Mouse (Mus musculus) heart, adult 2 months (tissue): ENCODE measurements at regions not wholly inside any gene's neighbourhood (a gene's known extent, or its start where the extent isn't known, plus 50 kb on each side); places are given as distances from the start of the nearest gene placed in this dataset.

Experiments used
- DNase-seq, 2 experiments: peaks; one replicate each; pipeline ENCODE4 v3.0.0; 2021
- H3K27ac ChIP-seq: fragments of 200-600 bp; 2 replicates; pipeline ENCODE4 v1.8.1; 2022
- H3K27me3 ChIP-seq: fragments of 200-500 bp; 2 replicates; pipeline ENCODE4 v1.6.1; 2012; ENCODE audit warnings: mild to moderate bottlenecking, low read length, inconsistent platforms, mixed read lengths; ENCODE audit not compliant: control insufficient read depth, insufficient read depth
- H3K36me3 ChIP-seq: fragments of 200-500 bp; 2 replicates; pipeline ENCODE4 v1.6.1; 2012; ENCODE audit warnings: low read length, inconsistent platforms; ENCODE audit not compliant: control insufficient read depth, insufficient read depth
- H3K4me1 ChIP-seq: fragments of 200-500 bp; 2 replicates; pipeline ENCODE4 v1.6.1; 2011; ENCODE audit warnings: low read length; ENCODE audit not compliant: control insufficient read depth, insufficient read depth
- H3K4me3 ChIP-seq: fragments of 200-600 bp; 2 replicates; pipeline ENCODE4 v1.8.1; 2022
- H3K79me2 ChIP-seq: fragments of 200-500 bp; replicated peaks from 2 replicates; pipeline ENCODE4 v1.6.1; 2012; ENCODE audit warnings: mild to moderate bottlenecking, inconsistent platforms, low read length, moderate library complexity, mixed read lengths; ENCODE audit not compliant: control insufficient read depth, insufficient read depth
- H3K9ac ChIP-seq: fragments of 200-500 bp; 2 replicates; pipeline ENCODE4 v1.6.1; 2012; ENCODE audit warnings: low read depth, mild to moderate bottlenecking, control low read depth, inconsistent platforms, low read length, mixed read lengths
- CTCF ChIP-seq: fragments of 200-600 bp; IDR thresholded peaks from 2 replicates; pipeline ENCODE4 v1.8.1; 2022; ENCODE audit warnings: antibody characterized with exemption, mild to moderate bottlenecking, moderate library complexity
- EP300 ChIP-seq: fragments of 200-500 bp; IDR thresholded peaks from 2 replicates; pipeline ENCODE4 v1.6.1; 2011; ENCODE audit warnings: low read depth, low read length, control low read depth; ENCODE audit not compliant: insufficient read depth
- POLR2A ChIP-seq: fragments of 200-500 bp; IDR thresholded peaks from 2 replicates; pipeline ENCODE4 v1.6.1; 2011; ENCODE audit warnings: mild to moderate bottlenecking, low read depth, low read length, control low read depth; ENCODE audit not compliant: insufficient read depth
- WGBS: fragments of 180-500 bp; shearing (Covaris S2); methylation state at CpG from one replicate; pipeline ENCODE4 v1.1.7; 2018; 5-methylcytosine and 5-hydroxymethylcytosine counted together
- intact Hi-C: fragments of 180-260 bp; cut with DNase I; formaldehyde crosslinking; loops from one replicate; pipeline ENCODE4 v1.15.1; 2025

DNA sequence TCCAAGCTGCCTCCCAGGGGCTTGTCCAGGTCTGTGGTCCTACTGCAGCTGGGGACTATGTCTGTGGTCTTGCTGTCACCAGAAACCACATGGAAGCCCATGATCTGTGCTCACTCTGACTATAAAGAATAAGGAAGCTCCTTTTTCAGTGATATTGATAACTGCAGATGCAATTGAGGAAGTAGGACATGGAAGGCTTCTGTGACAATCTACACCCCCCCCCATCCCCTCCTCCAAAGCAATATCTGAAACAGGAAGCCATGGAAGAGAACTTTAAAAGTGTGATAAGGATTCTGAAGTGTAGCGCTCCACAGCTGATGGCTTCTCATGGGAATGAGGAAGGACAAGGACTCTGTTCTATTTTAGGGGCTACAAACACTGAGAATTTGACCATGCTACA lies 215.8 kb upstream of the Veph1 start:
- Histone ChIP-seq H3K27ac (no peak overlapping the region), H3K4me1 (no peaks in the 10 kb centered on the region), H3K79me2 (no peaks in the 10 kb centered on the region), H3K27me3 (no peaks in the 10 kb centered on the region), H3K9ac (no peak overlapping the region), H3K36me3 (no peaks in the 10 kb centered on the region), H3K4me3 (no peak overlapping the region)
- DNase-seq: no peak
- TF ChIP-seq EP300: no peak
- TF ChIP-seq CTCF: no peak
- no peak for TF ChIP-seq POLR2A
- intact Hi-C loops: no loop called here
- 61% methylated on average over 1 of the region's 1 CpGs for WGBS

DNA sequence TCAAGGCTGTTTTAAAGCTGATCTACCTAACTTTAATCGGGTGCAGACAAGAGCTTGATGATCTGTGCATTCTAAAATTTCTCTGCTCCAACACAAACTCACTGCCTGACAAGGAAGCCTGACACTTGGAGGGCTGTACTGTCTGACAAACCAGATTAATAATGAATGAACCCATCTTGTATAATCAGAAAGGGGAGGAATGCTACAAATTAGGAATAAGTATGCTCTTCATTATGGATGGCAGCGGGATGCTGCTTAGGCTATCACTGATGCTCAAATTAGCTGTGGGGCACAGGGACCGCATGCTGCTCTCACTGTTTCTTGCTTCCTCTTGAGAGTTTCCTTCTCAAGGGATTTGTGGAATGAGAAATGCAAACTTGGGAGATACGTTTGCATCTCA lies 213.8 kb upstream of the Veph1 start:
- no peak overlapping the region for H3K27ac ChIP-seq
- no peak overlapping the region for H3K9ac ChIP-seq
- H3K4me3 ChIP-seq: no peak overlapping the region
- H3K79me2 ChIP-seq: no peaks in the 10 kb centered on the region
- no peaks in the 10 kb centered on the region for H3K4me1 ChIP-seq
- no peaks in the 10 kb centered on the region for H3K27me3 ChIP-seq
- H3K36me3 ChIP-seq: no peaks in the 10 kb centered on the region
- WGBS: 65% methylated on average over 4 of the region's 4 CpGs
- TF ChIP-seq CTCF (no peak), POLR2A (no peak), EP300 (no peak)
- DNase-seq: no peak
- intact Hi-C loops: no loop called here

DNA sequence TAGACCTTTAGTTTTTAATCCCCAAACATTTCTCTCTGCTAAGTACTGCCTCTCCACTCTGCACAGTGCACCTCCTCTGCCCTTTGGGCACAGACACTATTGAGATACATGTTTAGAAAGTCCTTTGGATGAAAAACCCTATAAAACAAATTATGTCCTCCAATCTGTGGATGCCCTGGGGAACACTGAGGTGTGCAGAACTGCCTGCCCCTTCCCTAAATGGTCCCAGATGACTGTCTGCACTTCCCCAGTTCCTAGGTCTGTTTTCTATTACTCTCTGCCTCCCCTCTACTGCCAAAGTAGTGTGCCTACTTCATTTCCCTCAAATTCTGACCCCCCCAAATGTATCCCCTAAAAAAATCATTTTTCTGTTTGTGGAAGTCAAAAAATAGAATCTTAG lies 209.5 kb upstream of the Veph1 start:
- TF ChIP-seq CTCF: no peak
- no peak for TF ChIP-seq EP300
- no peak for TF ChIP-seq POLR2A
- H3K9ac ChIP-seq: no peak overlapping the region
- H3K4me3 ChIP-seq: no peak overlapping the region
- H3K4me1 ChIP-seq: no peaks in the 10 kb centered on the region
- no peaks in the 10 kb centered on the region for H3K79me2 ChIP-seq
- H3K27me3 ChIP-seq: no peaks in the 10 kb centered on the region
- no peak overlapping the region for H3K27ac ChIP-seq
- intact Hi-C loops: no loop called here
- no peaks in the 10 kb centered on the region for H3K36me3 ChIP-seq
- no peak for DNase-seq

DNA sequence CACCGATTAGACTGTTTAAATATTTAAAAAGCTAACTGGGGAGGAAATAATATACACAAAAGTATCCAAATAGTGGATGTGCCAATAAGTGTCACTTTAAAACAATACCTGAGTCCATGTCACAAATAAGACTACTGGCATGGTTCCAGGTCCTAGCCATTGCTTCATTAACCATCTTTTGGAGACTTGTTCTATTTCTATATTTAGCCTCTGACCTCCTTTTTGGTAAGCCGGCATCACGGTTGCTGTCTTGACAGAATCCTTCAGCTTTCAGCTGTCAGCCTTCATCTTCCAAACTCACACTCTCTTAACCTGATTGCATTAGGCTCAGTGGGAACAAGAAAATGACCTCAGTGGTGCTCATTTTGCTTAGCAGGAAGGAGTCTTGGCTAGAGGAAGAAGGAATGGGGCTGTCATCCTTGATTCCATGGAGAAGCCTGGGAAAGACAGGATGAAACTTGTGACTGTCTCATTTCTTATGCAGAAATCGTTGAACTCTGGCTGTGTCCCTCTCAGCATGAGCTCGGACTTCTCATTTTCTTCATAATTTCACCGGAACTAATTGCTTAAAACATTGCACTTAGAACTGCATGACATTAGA lies 208.9 kb upstream of the Veph1 start:
- Histone ChIP-seq H3K36me3 (no peaks in the 10 kb centered on the region), H3K27ac (no peak overlapping the region), H3K27me3 (no peaks in the 10 kb centered on the region), H3K79me2 (no peaks in the 10 kb centered on the region), H3K4me1 (no peaks in the 10 kb centered on the region), H3K4me3 (no peak overlapping the region), H3K9ac (no peak overlapping the region)
- DNase-seq: no peak
- intact Hi-C loops: no loop called here
- no peak for TF ChIP-seq CTCF
- TF ChIP-seq EP300: no peak
- TF ChIP-seq POLR2A: no peak
- WGBS: 59% methylated on average over 6 of the region's 6 CpGs

DNA sequence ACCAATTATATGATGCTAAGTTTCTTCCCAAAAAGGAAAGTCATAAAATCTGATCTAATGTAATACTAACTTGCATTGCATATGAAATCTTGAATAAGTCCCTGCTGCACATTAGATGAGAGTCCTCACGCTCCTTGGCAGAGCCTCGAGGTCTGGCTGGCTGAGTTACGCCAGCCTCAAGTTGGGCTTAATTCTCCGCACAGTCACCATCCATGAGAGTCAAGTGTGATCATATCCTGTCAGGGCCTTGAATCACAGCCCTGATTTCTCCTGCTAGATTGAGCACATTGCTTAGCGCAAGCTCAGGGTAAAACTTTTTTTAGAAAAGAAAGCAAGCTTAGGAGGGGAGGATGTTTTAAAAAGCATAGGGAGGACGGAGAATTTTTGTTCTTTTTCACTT lies 208.1 kb upstream of the Veph1 start:
- Histone ChIP-seq H3K4me1 (no peaks in the 10 kb centered on the region), H3K4me3 (no peak overlapping the region), H3K79me2 (no peaks in the 10 kb centered on the region), H3K27ac (no peak overlapping the region), H3K27me3 (no peaks in the 10 kb centered on the region), H3K9ac (no peak overlapping the region), H3K36me3 (no peaks in the 10 kb centered on the region)
- DNase-seq: no peak
- TF ChIP-seq CTCF (no peak), EP300 (no peak), POLR2A (no peak)
- 66% methylated on average over 6 of the region's 6 CpGs for WGBS
- intact Hi-C loops: no loop called here

DNA sequence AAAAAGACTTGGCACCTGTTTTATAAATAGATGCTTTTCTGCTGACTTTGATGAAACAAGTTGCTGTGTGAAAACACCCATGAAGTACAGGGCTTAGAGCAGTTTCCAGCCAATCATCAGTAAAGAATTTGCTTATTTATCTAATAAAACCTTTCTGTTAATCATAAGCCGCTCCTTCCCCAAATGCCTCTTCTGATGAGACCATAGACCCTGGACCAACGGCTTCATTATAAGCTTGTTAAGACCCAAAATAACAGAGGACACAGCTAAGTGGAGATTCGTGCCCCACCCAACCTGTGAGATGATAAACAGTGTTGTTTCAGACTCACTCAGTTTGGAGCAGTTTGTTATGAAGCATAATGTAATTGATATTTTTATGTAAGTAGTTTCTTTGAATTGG lies 207.0 kb upstream of the Veph1 start:
- Histone ChIP-seq H3K27me3 (no peaks in the 10 kb centered on the region), H3K4me1 (no peaks in the 10 kb centered on the region), H3K27ac (no peak overlapping the region), H3K36me3 (no peaks in the 10 kb centered on the region), H3K9ac (no peak overlapping the region), H3K4me3 (no peak overlapping the region), H3K79me2 (no peaks in the 10 kb centered on the region)
- no peak for TF ChIP-seq EP300
- TF ChIP-seq POLR2A: no peak
- intact Hi-C loops: no loop called here
- no peak for DNase-seq
- WGBS: 82% methylated on average over 3 of the region's 3 CpGs
